Mouse (Mus musculus): ENCODE measurements at regions not wholly inside any gene's neighbourhood (a gene's known extent, or its start where the extent isn't known, plus 50 kb on each side); places are given as distances from the start of the nearest gene placed in this dataset.

DNA sequence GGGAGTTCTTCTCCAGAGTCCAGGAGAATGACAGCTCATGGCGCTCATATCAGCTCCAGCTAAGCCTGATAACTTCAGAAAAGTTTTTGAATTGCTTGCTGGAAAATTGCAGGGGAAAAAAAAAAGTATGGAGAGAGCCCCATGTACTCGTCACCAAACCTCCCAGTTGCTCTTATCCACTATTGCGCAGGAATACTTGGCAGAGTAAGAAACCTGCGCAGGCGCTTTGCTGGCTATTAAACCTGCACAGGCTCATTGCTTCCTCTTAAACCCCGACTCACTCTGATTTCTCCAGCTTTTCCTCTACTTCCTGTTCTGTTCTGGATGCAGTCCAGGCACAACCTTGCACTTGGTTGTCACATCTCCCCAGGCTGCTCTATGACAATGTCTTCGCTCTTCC lies 77.0 kb upstream of the Gm10234 start:
- H3K4me3 ChIP-seq (ENCODE audit: low read depth, low read length), result no peak overlapping the region
- no peaks in the 10 kb centered on the region for H3K36me3 ChIP-seq (ENCODE audit: control insufficient read depth, insufficient read depth, low read length)
- TF ChIP-seq POLR2A (IDR thresholded peaks at IDR 0.05; ENCODE audit: low read depth, low read length) (no peak), CTCF (IDR thresholded peaks at IDR 0.05; ENCODE audit: extremely low read depth, insufficient read length, insufficient replicate concordance, low read depth, low read length) (no peak)
- 69% methylated on average over 7 of the region's 7 CpGs for WGBS
- H3K4me1 ChIP-seq (ENCODE audit: control insufficient read depth, insufficient read depth, insufficient read length, low read length), result no peaks in the 10 kb centered on the region
- H3K27me3 ChIP-seq (ENCODE audit: control insufficient read depth, insufficient read depth, low read length), result no peaks in the 10 kb centered on the region
- no peak overlapping the region for H3K27ac ChIP-seq (ENCODE audit: insufficient read depth, low read depth, low read length)

DNA sequence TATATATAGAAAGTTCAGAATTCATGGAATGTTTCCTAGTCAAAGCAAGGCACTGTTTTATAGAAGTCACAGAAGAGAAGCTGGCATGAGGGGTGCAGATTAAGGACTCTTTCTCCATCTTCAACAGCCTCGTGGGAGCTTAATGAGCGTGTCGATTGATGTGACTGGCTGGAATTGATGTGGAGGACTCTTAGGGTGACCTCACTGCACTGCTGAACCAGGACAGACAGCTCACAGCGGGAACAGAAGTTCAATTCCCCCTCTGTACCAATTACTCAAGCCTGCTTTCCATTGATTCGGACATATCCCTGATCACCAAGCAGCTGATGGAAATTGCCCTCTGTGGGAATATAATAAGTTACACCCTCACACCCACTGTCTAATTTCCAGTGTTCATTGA lies 65.6 kb upstream of the Gm10234 start:
- H3K4me1 ChIP-seq (ENCODE audit: control insufficient read depth, insufficient read depth, insufficient read length, low read length), result no peaks in the 10 kb centered on the region
- H3K36me3 ChIP-seq (ENCODE audit: control insufficient read depth, insufficient read depth, low read length), result no peaks in the 10 kb centered on the region
- H3K4me3 ChIP-seq (ENCODE audit: low read depth, low read length), result no peak overlapping the region
- H3K27ac ChIP-seq (ENCODE audit: insufficient read depth, low read depth, low read length), result no peak overlapping the region
- H3K27me3 ChIP-seq (ENCODE audit: control insufficient read depth, insufficient read depth, low read length), result no peaks in the 10 kb centered on the region
- TF ChIP-seq POLR2A (IDR thresholded peaks at IDR 0.05; ENCODE audit: low read depth, low read length), result no peak
- no peak for TF ChIP-seq CTCF (IDR thresholded peaks at IDR 0.05; ENCODE audit: extremely low read depth, insufficient read length, insufficient replicate concordance, low read depth, low read length)
- 74% methylated on average over 5 of the region's 5 CpGs for WGBS

DNA sequence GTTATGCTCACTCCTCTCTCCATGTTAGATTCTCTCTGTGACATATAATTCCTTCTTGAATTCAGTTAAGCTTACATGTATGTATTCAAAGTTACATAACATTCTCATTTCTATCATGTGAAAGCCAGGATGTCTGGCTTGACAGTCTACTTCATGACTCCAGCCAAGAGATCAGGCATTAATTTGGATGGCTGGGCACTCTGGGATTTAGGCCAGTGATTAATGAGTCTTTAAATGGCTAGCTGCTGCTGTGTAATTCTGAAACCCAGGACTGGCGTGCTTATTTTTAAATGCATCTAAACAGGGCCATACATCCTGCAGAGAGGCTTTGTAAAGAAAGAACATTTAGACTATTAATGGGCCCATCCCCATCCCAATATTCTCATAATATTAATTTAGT lies 60.9 kb upstream of the Gm10234 start:
- WGBS, result 64% methylated on average over 1 of the region's 1 CpGs
- Histone ChIP-seq H3K4me1 (ENCODE audit: control insufficient read depth, insufficient read depth, insufficient read length, low read length) (no peaks in the 10 kb centered on the region), H3K4me3 (ENCODE audit: low read depth, low read length) (no peak overlapping the region), H3K27me3 (ENCODE audit: control insufficient read depth, insufficient read depth, low read length) (no peaks in the 10 kb centered on the region), H3K27ac (ENCODE audit: insufficient read depth, low read depth, low read length) (no peak overlapping the region), H3K36me3 (ENCODE audit: control insufficient read depth, insufficient read depth, low read length) (no peaks in the 10 kb centered on the region)
- TF ChIP-seq POLR2A (IDR thresholded peaks at IDR 0.05; ENCODE audit: low read depth, low read length) (no peak), CTCF (IDR thresholded peaks at IDR 0.05; ENCODE audit: extremely low read depth, insufficient read length, insufficient replicate concordance, low read depth, low read length) (no peak)

DNA sequence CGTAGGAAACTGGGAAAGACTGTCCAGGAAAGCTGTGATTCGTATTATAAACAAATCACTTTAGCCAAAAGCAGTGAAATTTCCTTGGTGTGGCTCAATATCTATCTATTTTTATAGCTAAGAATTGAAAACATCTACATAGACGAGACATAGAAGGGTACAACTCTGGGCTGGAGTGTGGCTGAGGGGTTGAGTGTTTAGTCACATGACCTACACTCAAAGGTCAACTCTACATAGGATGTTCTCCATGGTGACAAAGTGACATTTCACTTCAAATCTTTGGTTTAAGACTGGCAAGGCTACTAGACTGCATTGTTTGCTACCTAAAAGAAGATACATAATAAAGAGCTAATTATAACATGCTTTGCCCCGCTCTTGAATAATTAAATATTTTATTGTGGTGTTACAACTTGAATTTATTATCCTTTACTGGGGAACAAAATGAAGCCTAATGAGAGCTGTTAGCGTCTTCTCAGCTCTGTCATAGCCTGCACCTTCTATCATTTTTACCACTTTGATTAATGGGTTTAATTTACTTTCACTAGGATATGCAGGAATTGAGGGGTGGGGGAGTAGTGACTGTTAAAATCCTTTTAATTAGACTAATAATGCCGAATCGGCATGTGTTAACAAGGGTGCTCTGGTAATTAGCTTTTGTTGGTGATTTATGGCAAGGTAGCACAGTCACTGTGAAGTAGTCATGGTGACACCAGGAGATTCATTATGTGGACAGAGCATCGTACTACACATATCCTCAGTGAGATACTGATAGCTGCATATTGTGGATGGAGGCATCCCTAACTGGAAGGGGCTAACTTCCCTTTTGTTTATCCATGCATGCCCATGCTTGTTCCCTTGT lies 57.7 kb upstream of the Gm10234 start:
- TF ChIP-seq CTCF (IDR thresholded peaks at IDR 0.05; ENCODE audit: extremely low read depth, insufficient read length, insufficient replicate concordance, low read depth, low read length), result no peak
- no peak for TF ChIP-seq POLR2A (IDR thresholded peaks at IDR 0.05; ENCODE audit: low read depth, low read length)
- no peak overlapping the region for H3K4me3 ChIP-seq (ENCODE audit: low read depth, low read length)

DNA sequence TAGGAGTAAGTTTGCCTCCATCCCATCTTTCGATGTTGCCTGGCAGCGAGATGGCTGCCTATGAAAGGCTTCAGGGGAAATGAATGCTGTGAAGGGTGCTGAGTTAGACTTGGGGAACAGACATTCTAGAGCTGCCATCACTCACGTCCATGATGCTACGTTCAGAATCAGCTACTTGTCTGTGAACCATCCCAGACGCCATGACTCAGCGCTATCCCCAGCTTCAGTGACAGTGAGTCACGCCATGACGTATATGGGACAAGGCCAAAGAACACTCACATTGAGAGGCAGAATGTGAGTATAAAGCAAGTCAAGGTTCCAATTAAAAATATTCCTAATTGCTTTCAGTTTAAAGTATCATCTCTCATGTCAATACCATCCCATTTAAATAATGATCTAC lies 52.4 kb upstream of the Gm10234 start:
- Histone ChIP-seq H3K4me1 (ENCODE audit: control insufficient read depth, insufficient read depth, insufficient read length, low read length) (no peaks in the 10 kb centered on the region), H3K4me3 (ENCODE audit: low read depth, low read length) (no peak overlapping the region), H3K27ac (ENCODE audit: insufficient read depth, low read depth, low read length) (no peak overlapping the region), H3K36me3 (ENCODE audit: control insufficient read depth, insufficient read depth, low read length) (no peaks in the 10 kb centered on the region), H3K27me3 (ENCODE audit: control insufficient read depth, insufficient read depth, low read length) (no peaks in the 10 kb centered on the region)
- 90% methylated on average over 8 of the region's 8 CpGs for WGBS
- TF ChIP-seq POLR2A (IDR thresholded peaks at IDR 0.05; ENCODE audit: low read depth, low read length) (no peak), CTCF (IDR thresholded peaks at IDR 0.05; ENCODE audit: extremely low read depth, insufficient read length, insufficient replicate concordance, low read depth, low read length) (no peak)

More for the DNA sequence above, 57.7 kb upstream of the Gm10234 start:
- no peaks in the 10 kb centered on the region for H3K27me3 ChIP-seq (ENCODE audit: control insufficient read depth, insufficient read depth, low read length)
- H3K36me3 ChIP-seq (ENCODE audit: control insufficient read depth, insufficient read depth, low read length), result no peaks in the 10 kb centered on the region
- WGBS, result 80% methylated on average over 8 of the region's 8 CpGs
- H3K4me1 ChIP-seq (ENCODE audit: control insufficient read depth, insufficient read depth, insufficient read length, low read length), result no peaks in the 10 kb centered on the region
- no peak overlapping the region for H3K27ac ChIP-seq (ENCODE audit: insufficient read depth, low read depth, low read length)

Data from small intestine, adult 2 months (tissue).